Mouse (Mus musculus): ENCODE measurements around the gene Akirin1. TPM values are rescaled to one million over a fixed set of nuclear protein-coding genes. Genes with fewer than 3 reads are reported as not detected.

Gene Akirin1
- 86.9 and 88.4 TPM in 2 replicates for polyA plus RNA-seq (2014; fragmentation: Nextera tagmentation; extraction: Ambion mirVana)

- under 1% methylated on average over 39 of the region's 46 CpGs for WGBS
- ATAC-seq (replicated peaks; ENCODE audit: low FRiP score), result peak; percentile 99
These were observed at the start of gene Akirin1 for GRCm38 (mm10) chr4:123750152-123750651. Gene Akirin1 (minus strand): TSS chr4:123750345.

GRCm38 (mm10) chr4:123797856-123798255 is 47.7 kb upstream of the Akirin1 start:
- Histone ChIP-seq H3K9me3 (ENCODE audit: control insufficient read depth, low read length) (no peaks in the 10 kb centered on the region), H3K4me2 (ENCODE audit: low read depth, low read length, severe bottlenecking) (no peak overlapping the region), H3K36me3 (ENCODE audit: control insufficient read depth, insufficient read depth, low read length) (no peaks in the 10 kb centered on the region), H3K4me1 (replicated peaks; ENCODE audit: control insufficient read depth, insufficient read depth, low read length) (no peaks in the 10 kb centered on the region), H3K9ac (ENCODE audit: low read length) (no peak overlapping the region), H3K27ac (ENCODE audit: low read depth, low read length) (no peak overlapping the region; the same call in 1 of the 2 replicates), H3K27me3 (ENCODE audit: control insufficient read depth, insufficient read depth, low read length) (no peaks in the 10 kb centered on the region), H3K4me3 (ENCODE audit: low read depth, low read length) (no peak overlapping the region)
- 39% methylated on average over 7 of the region's 7 CpGs for WGBS
- ATAC-seq (replicated peaks; ENCODE audit: low FRiP score) (peak; percentile 83; the same call in 1 of the 2 replicates), DNase-seq (ENCODE audit: low spot score) (peak; percentile 71)

More at GRCm38 (mm10) chr4:123750152-123750651, at the start of gene Akirin1:
- H3K27me3 ChIP-seq (ENCODE audit: control insufficient read depth, insufficient read depth, low read length), result no peaks in the 10 kb centered on the region
- H3K4me2 ChIP-seq (ENCODE audit: low read depth, low read length, severe bottlenecking), result peak within 1 kb of the TSS; percentile 82
- peak within 1 kb of the TSS; percentile 84 for H3K9ac ChIP-seq (ENCODE audit: low read length)
- H3K27ac ChIP-seq (ENCODE audit: low read depth, low read length), result peak within 1 kb of the TSS; percentile 88
- no peaks in the 10 kb centered on the region for H3K9me3 ChIP-seq (ENCODE audit: control insufficient read depth, low read length)
- DNase-seq (ENCODE audit: low spot score), result peak; percentile 99
- H3K4me3 ChIP-seq (ENCODE audit: low read depth, low read length), result peak within 1 kb of the TSS; percentile 85
- H3K36me3 ChIP-seq (ENCODE audit: control insufficient read depth, insufficient read depth, low read length), result no peaks in the 10 kb centered on the region
- H3K4me1 ChIP-seq (replicated peaks; ENCODE audit: control insufficient read depth, insufficient read depth, low read length), result peaks cover 8% of the 10 kb centered on the region; the same call in 1 of the 2 replicates

- no peak for ATAC-seq (replicated peaks; ENCODE audit: low FRiP score)
- 72% methylated on average over 3 of the region's 3 CpGs for WGBS
- no peak overlapping the region; the same call in 1 of the 2 replicates for H3K27ac ChIP-seq (ENCODE audit: low read depth, low read length)
These were observed 47.3 kb upstream of the Akirin1 start for GRCm38 (mm10) chr4:123797403-123797802.

GRCm38 (mm10) chr4:123795057-123795456 is 44.9 kb upstream of the Akirin1 start:
- Histone ChIP-seq H3K4me1 (replicated peaks; ENCODE audit: control insufficient read depth, insufficient read depth, low read length) (no peaks in the 10 kb centered on the region), H3K27me3 (ENCODE audit: control insufficient read depth, insufficient read depth, low read length) (no peaks in the 10 kb centered on the region), H3K9me3 (ENCODE audit: control insufficient read depth, low read length) (no peaks in the 10 kb centered on the region), H3K9ac (ENCODE audit: low read length) (no peak overlapping the region), H3K36me3 (ENCODE audit: control insufficient read depth, insufficient read depth, low read length) (no peaks in the 10 kb centered on the region), H3K27ac (ENCODE audit: low read depth, low read length) (no peak overlapping the region), H3K4me3 (ENCODE audit: low read depth, low read length) (no peak overlapping the region), H3K4me2 (ENCODE audit: low read depth, low read length, severe bottlenecking) (no peak overlapping the region)
- ATAC-seq (replicated peaks; ENCODE audit: low FRiP score) (no peak), DNase-seq (ENCODE audit: low spot score) (no peak)
- 81% methylated on average over 2 of the region's 2 CpGs for WGBS

More at GRCm38 (mm10) chr4:123797403-123797802, 47.3 kb upstream of the Akirin1 start:
- no peaks in the 10 kb centered on the region for H3K9me3 ChIP-seq (ENCODE audit: control insufficient read depth, low read length)
- H3K9ac ChIP-seq (ENCODE audit: low read length), result no peak overlapping the region
- H3K27me3 ChIP-seq (ENCODE audit: control insufficient read depth, insufficient read depth, low read length), result no peaks in the 10 kb centered on the region
- H3K4me2 ChIP-seq (ENCODE audit: low read depth, low read length, severe bottlenecking), result no peak overlapping the region
- DNase-seq (ENCODE audit: low spot score), result no peak
- no peaks in the 10 kb centered on the region for H3K4me1 ChIP-seq (replicated peaks; ENCODE audit: control insufficient read depth, insufficient read depth, low read length)
- H3K36me3 ChIP-seq (ENCODE audit: control insufficient read depth, insufficient read depth, low read length), result no peaks in the 10 kb centered on the region
- no peak overlapping the region for H3K4me3 ChIP-seq (ENCODE audit: low read depth, low read length)

- no peak overlapping the region for H3K4me2 ChIP-seq (ENCODE audit: low read depth, low read length, severe bottlenecking)
- WGBS, result 94% methylated on average over 6 of the region's 6 CpGs
- DNase-seq (ENCODE audit: low spot score), result no peak
- no peak overlapping the region for H3K4me3 ChIP-seq (ENCODE audit: low read depth, low read length)
- no peaks in the 10 kb centered on the region for H3K36me3 ChIP-seq (ENCODE audit: control insufficient read depth, insufficient read depth, low read length)
- ATAC-seq (replicated peaks; ENCODE audit: low FRiP score), result no peak
- H3K27me3 ChIP-seq (ENCODE audit: control insufficient read depth, insufficient read depth, low read length), result no peaks in the 10 kb centered on the region
- H3K9me3 ChIP-seq (ENCODE audit: control insufficient read depth, low read length), result no peaks in the 10 kb centered on the region
- no peak overlapping the region for H3K27ac ChIP-seq (ENCODE audit: low read depth, low read length)
- no peak overlapping the region for H3K9ac ChIP-seq (ENCODE audit: low read length)
- H3K4me1 ChIP-seq (replicated peaks; ENCODE audit: control insufficient read depth, insufficient read depth, low read length), result no peaks in the 10 kb centered on the region
These were observed 43.0 kb upstream of the Akirin1 start for GRCm38 (mm10) chr4:123793136-123793535.

GRCm38 (mm10) chr4:123792666-123793065 is 42.5 kb upstream of the Akirin1 start:
- H3K36me3 ChIP-seq (ENCODE audit: control insufficient read depth, insufficient read depth, low read length), result no peaks in the 10 kb centered on the region
- no peak overlapping the region for H3K4me2 ChIP-seq (ENCODE audit: low read depth, low read length, severe bottlenecking)
- no peaks in the 10 kb centered on the region for H3K4me1 ChIP-seq (replicated peaks; ENCODE audit: control insufficient read depth, insufficient read depth, low read length)
- H3K4me3 ChIP-seq (ENCODE audit: low read depth, low read length), result no peak overlapping the region
- DNase-seq (ENCODE audit: low spot score) (no peak), ATAC-seq (replicated peaks; ENCODE audit: low FRiP score) (no peak)
- no peak overlapping the region for H3K9ac ChIP-seq (ENCODE audit: low read length)
- whole genome bisulfite sequencing, result 88% methylated on average over 2 of the region's 2 CpGs
- no peaks in the 10 kb centered on the region for H3K27me3 ChIP-seq (ENCODE audit: control insufficient read depth, insufficient read depth, low read length)
- H3K9me3 ChIP-seq (ENCODE audit: control insufficient read depth, low read length), result no peaks in the 10 kb centered on the region
- H3K27ac ChIP-seq (ENCODE audit: low read depth, low read length), result no peak overlapping the region

GRCm38 (mm10) chr4:123787191-123787985 is 37.2 kb upstream of the Akirin1 start, which contains the start of gene Rhbdl2:
Gene Rhbdl2 (plus strand): TSS chr4:123787874.
- Histone ChIP-seq H3K27ac (ENCODE audit: low read depth, low read length) (no peak within 1 kb of the TSS), H3K4me3 (ENCODE audit: low read depth, low read length) (no peak within 1 kb of the TSS), H3K4me2 (ENCODE audit: low read depth, low read length, severe bottlenecking) (no peak within 1 kb of the TSS), H3K27me3 (ENCODE audit: control insufficient read depth, insufficient read depth, low read length) (no peaks in the 10 kb centered on the region), H3K4me1 (replicated peaks; ENCODE audit: control insufficient read depth, insufficient read depth, low read length) (no peaks in the 10 kb centered on the region), H3K36me3 (ENCODE audit: control insufficient read depth, insufficient read depth, low read length) (no peaks in the 10 kb centered on the region), H3K9me3 (ENCODE audit: control insufficient read depth, low read length) (no peaks in the 10 kb centered on the region), H3K9ac (ENCODE audit: low read length) (no peak within 1 kb of the TSS; the same call in 1 of the 2 replicates)
- DNase-seq (ENCODE audit: low spot score) (peak; percentile 64), ATAC-seq (replicated peaks; ENCODE audit: low FRiP score) (peak; percentile 66)
- WGBS, result 28% methylated on average over 12 of the region's 12 CpGs

- no peaks in the 10 kb centered on the region for H3K27me3 ChIP-seq (ENCODE audit: control insufficient read depth, insufficient read depth, low read length)
- H3K9me3 ChIP-seq (ENCODE audit: control insufficient read depth, low read length), result no peaks in the 10 kb centered on the region; the same call in 1 of the 2 replicates
- no peak overlapping the region for H3K9ac ChIP-seq (ENCODE audit: low read length)
- no peaks in the 10 kb centered on the region for H3K36me3 ChIP-seq (ENCODE audit: control insufficient read depth, insufficient read depth, low read length)
- H3K4me3 ChIP-seq (ENCODE audit: low read depth, low read length), result no peak overlapping the region
- 68% methylated on average over 4 of the region's 4 CpGs for WGBS
- DNase-seq (ENCODE audit: low spot score) (no peak), ATAC-seq (replicated peaks; ENCODE audit: low FRiP score) (no peak)
- H3K4me1 ChIP-seq (replicated peaks; ENCODE audit: control insufficient read depth, insufficient read depth, low read length), result no peaks in the 10 kb centered on the region
- no peak overlapping the region for H3K27ac ChIP-seq (ENCODE audit: low read depth, low read length)
- H3K4me2 ChIP-seq (ENCODE audit: low read depth, low read length, severe bottlenecking), result no peak overlapping the region
These were observed 18.1 kb upstream of the Akirin1 start for GRCm38 (mm10) chr4:123768234-123768633.

Data from forebrain, embryonic 11.5 days (tissue).